12 mouse cellular contexts compared by ENCODE assay signal in the genomic region with DNA sequence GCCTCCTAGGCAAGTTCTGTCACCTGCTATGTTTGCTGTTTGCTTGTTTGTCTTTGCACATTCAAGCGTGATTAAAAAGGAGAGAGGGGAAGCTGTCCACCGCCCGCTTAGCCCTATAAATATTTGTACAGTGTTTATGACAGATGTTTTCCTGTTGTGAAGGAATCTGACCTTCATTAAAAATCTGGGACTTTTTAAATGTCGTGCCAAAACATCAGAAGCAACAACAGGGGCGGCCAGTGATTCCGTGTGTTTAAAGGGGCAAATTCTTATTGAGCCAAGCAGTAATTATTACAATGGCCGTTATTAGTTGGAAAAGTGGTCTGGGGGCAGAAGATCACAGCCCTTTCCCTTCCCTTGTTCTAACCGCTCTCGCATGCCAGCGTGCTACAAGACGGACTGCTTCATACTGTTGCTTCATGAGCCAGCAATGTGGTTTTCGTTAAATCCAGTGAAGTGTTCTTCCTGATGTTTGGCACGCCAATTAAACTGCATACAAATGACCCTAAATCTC.
DNase-seq lines count a peak whose midpoint lies in the region; ATAC-seq lines count a peak whose summit lies in the region.
"Had no signal": no experiment of that assay in that cellular context is flagged by ENCODE, and none has a peak within 500 bp of the region (broad histone marks: within the 10 kb centered on the region; RNA-seq: fewer than 3 reads in every experiment).

No protein-coding gene starts in this region.

- no peaks in the 10 kb centered on the region for H3K27me3 ChIP-seq in limb, embryonic 10.5 days (ENCODE audit: low read depth, poor library complexity, severe bottlenecking)
- no peaks in the 10 kb centered on the region for H3K27me3 ChIP-seq in midbrain, embryonic 15.5 days (replicated peaks)
- H3K27me3 ChIP-seq: CH12.LX; neural tube, embryonic 15.5 days had no signal

- no peak overlapping the region for H3K4me2 ChIP-seq in midbrain, embryonic 15.5 days
- H3K4me2 ChIP-seq: neural tube, embryonic 15.5 days had no signal

- H3K36me3 ChIP-seq in limb, embryonic 10.5 days, result no peaks in the 10 kb centered on the region
- H3K36me3 ChIP-seq in midbrain, embryonic 15.5 days (replicated peaks), result no peaks in the 10 kb centered on the region
- H3K36me3 ChIP-seq: midbrain, embryonic 10.5 days; neural tube, embryonic 15.5 days had no signal

- peaks cover 67% of the 10 kb centered on the region for H3K4me1 ChIP-seq in limb, embryonic 10.5 days
- peaks cover 5% of the 10 kb centered on the region; the same call in 1 of the 2 replicates for H3K4me1 ChIP-seq in midbrain, embryonic 15.5 days

- intact Hi-C loops in heart, postnatal 14 days (cut with DNase I), result no loop called here

- H3K9ac ChIP-seq in midbrain, embryonic 15.5 days, result no peak overlapping the region
- H3K9ac ChIP-seq: neural tube, embryonic 15.5 days had no signal

- DNase-seq in heart, adult 11 months, result peak; percentile 87
- no peak for DNase-seq in heart, postnatal 14 days
- DNase-seq in Muller cell, postnatal 12 days (ENCODE audit: inconsistent ontology term), result peak; percentile 90
- peak; percentile 69 for DNase-seq in embryo, embryonic 10.5 days (ENCODE audit: low spot score)
- peak; percentile 67 for DNase-seq in limb, embryonic 10.5 days (ENCODE audit: low spot score)
- no peak for DNase-seq in frontal cortex, adult 2 months (ENCODE audit: extremely low spot score in 1 of 2, low spot score in 1 of 2)
- DNase-seq: heart, postnatal 36 days had no signal

- peak overlapping the region; percentile 14; the same call in 1 of the 2 replicates for H3K4me3 ChIP-seq in limb, embryonic 10.5 days
- H3K4me3 ChIP-seq in midbrain, embryonic 15.5 days, result no peak overlapping the region
- H3K4me3 ChIP-seq: midbrain, embryonic 10.5 days; neural tube, embryonic 15.5 days had no signal

- peak overlapping the region; percentile 84 for H3K27ac ChIP-seq in limb, embryonic 10.5 days
- no peak overlapping the region for H3K27ac ChIP-seq in midbrain, embryonic 15.5 days
- H3K27ac ChIP-seq: midbrain, embryonic 10.5 days; neural tube, embryonic 15.5 days had no signal

- no peak for ATAC-seq in erythroid progenitor cell, adult 5-6 weeks (replicated peaks; ENCODE audit: low FRiP score, poor library complexity, severe bottlenecking)
- no peak for ATAC-seq in midbrain, embryonic 15.5 days (replicated peaks)

- WGBS in limb, embryonic 10.5 days, result 10% methylated on average over 13 of the region's 13 CpGs
- 45% methylated on average over 13 of the region's 13 CpGs for WGBS in midbrain, embryonic 15.5 days

- no peaks in the 10 kb centered on the region for H3K9me3 ChIP-seq in limb, embryonic 10.5 days (replicated peaks)
- H3K9me3 ChIP-seq in midbrain, embryonic 15.5 days, result no peaks in the 10 kb centered on the region
- H3K9me3 ChIP-seq: midbrain, embryonic 10.5 days; neural tube, embryonic 15.5 days had no signal

Comparison
In these comparisons a context has a peak if more than half of its experiments do, and no peak if none do; other contexts are left out.
1. DNase-seq: peak in heart, adult 11 months (single experiment), Muller cell, postnatal 12 days (single experiment), embryo, embryonic 10.5 days (single experiment) and limb, embryonic 10.5 days (single experiment); none in heart, postnatal 14 days (0 of 2) and frontal cortex, adult 2 months (0 of 2).